Mouse (Mus musculus) left cerebral cortex, adult 9 months (tissue): ENCODE results near the gene Heyl.
"Not testable (repeated sequence)": the region's sequence is repeated elsewhere in the genome, so short reads cannot be mapped to it uniquely, and the experiment has no call there.

ENCODE experiments used
- DNase-seq, 2 experiments: peaks; one replicate each; pipeline ENCODE4 v3.0.0; 2022; ENCODE audit warnings: low spot score in 2 of 2

Gene Heyl

GRCm38 (mm10) chr4:123232841-123233240, 515 bp upstream of the Heyl start:
- no peak for DNase-seq

GRCm38 (mm10) chr4:123235835-123236430, 2.6 kb downstream of the Heyl start:
- DNase-seq: no peak

GRCm38 (mm10) chr4:123236431-123237031, 3.2 kb downstream of the Heyl start:
- no peak for DNase-seq

GRCm38 (mm10) chr4:123237386-123238266, 4.3 kb downstream of the Heyl start:
- DNase-seq: no peak

GRCm38 (mm10) chr4:123239361-123240203, 6.2 kb downstream of the Heyl start:
- no peak for DNase-seq

- DNase-seq: no peak
Measured at GRCm38 (mm10) chr4:123246221-123246620, 12.9 kb downstream of the Heyl start.

GRCm38 (mm10) chr4:123246651-123247050, 13.3 kb downstream of the Heyl start:
- no peak for DNase-seq

GRCm38 (mm10) chr4:123247147-123247880, 14.0 kb downstream of the Heyl start:
- no peak for DNase-seq

- DNase-seq: peak; percentile 49 to 76
Measured at GRCm38 (mm10) chr4:123248971-123249567, 15.7 kb downstream of the Heyl start.

- DNase-seq: no peak
Measured at GRCm38 (mm10) chr4:123252214-123252613, 18.9 kb downstream of the Heyl start.

- DNase-seq: peak in 1 of 2 experiments; percentile 31
Measured at GRCm38 (mm10) chr4:123254617-123255016, 21.3 kb downstream of the Heyl start.

GRCm38 (mm10) chr4:123260071-123260746, 26.9 kb downstream of the Heyl start:
- DNase-seq: no peak

- DNase-seq: no peak
Measured at GRCm38 (mm10) chr4:123261721-123262401, 28.5 kb downstream of the Heyl start, which contains the start of gene Pabpc4. TSS of gene Pabpc4 (plus strand) at chr4:123262351.

- DNase-seq: no peak
Measured at GRCm38 (mm10) chr4:123271063-123271462, 37.7 kb downstream of the Heyl start.

- no peak for DNase-seq
Measured at GRCm38 (mm10) chr4:123280117-123280516, 46.8 kb downstream of the Heyl start.

GRCm38 (mm10) chr4:123282500-123282899, 49.1 kb downstream of the Heyl start:
- peak in 1 of 2 experiments; percentile 84 for DNase-seq

GRCm38 (mm10) chr4:123282915-123283674, 49.7 kb downstream of the Heyl start:
- DNase-seq: not testable (repeated sequence)

GRCm38 (mm10) chr4:123283675-123284064, 50.3 kb downstream of the Heyl start:
- not testable (repeated sequence) for DNase-seq
